Mouse (Mus musculus) kidney, embryonic 14.5 days (tissue): ENCODE measurements around the gene Rars2. TPM values are rescaled to one million over a fixed set of nuclear protein-coding genes. Genes with fewer than 3 reads are reported as not detected.
A peak's percentile ranks its signal among the peaks of the same experiment; 100 is the strongest.

Experiments
- ATAC-seq: fragments of 200-750 bp; cut with Nextera tagmentation; 2 replicates; pipeline ENCODE4 v1.8.0; 2017; ENCODE audit warnings: moderate number of reproducible peaks, mild to moderate bottlenecking, moderate TSS enrichment, moderate library complexity; ENCODE audit not compliant: low FRiP score, low TSS enrichment
- H3K27ac ChIP-seq: fragments of 300-500 bp; sonication (generic); 2 replicates; pipeline ENCODE4 v1.5.1; 2014; ENCODE audit warnings: low read depth, mild to moderate bottlenecking, low read length, moderate library complexity, mixed read lengths
- H3K27me3 ChIP-seq: fragments of 300-500 bp; sonication (generic); 2 replicates; pipeline ENCODE4 v1.6.1; 2014; ENCODE audit warnings: mild to moderate bottlenecking, low read length; ENCODE audit not compliant: control insufficient read depth, insufficient read depth
- H3K36me3 ChIP-seq: fragments of 300-500 bp; sonication (generic); 2 replicates; pipeline ENCODE4 v1.6.1; 2014; ENCODE audit warnings: low read length, mixed read lengths; ENCODE audit not compliant: control insufficient read depth, insufficient read depth
- H3K4me1 ChIP-seq: fragments of 300-500 bp; sonication (generic); 2 replicates; pipeline ENCODE4 v1.6.1; 2014; ENCODE audit warnings: low read length, mixed read lengths; ENCODE audit not compliant: control insufficient read depth, insufficient read depth
- H3K4me2 ChIP-seq: fragments of 300-500 bp; sonication (generic); replicated peaks from 2 replicates; pipeline ENCODE4 v1.6.1; 2014; ENCODE audit warnings: low read depth, mild to moderate bottlenecking, low read length
- H3K4me3 ChIP-seq: fragments of 300-500 bp; sonication (generic); 2 replicates; pipeline ENCODE4 v1.5.1; 2014; ENCODE audit warnings: mild to moderate bottlenecking, low read length
- H3K9ac ChIP-seq: fragments of 300-500 bp; sonication (generic); 2 replicates; pipeline ENCODE4 v1.6.1; 2014; ENCODE audit warnings: low read depth, mild to moderate bottlenecking, low read length, moderate library complexity
- H3K9me3 ChIP-seq: fragments of 300-500 bp; sonication (generic); 2 replicates; pipeline ENCODE4 v1.6.1; 2016; ENCODE audit warnings: low read length; ENCODE audit not compliant: control insufficient read depth
- WGBS: fragments of 180-500 bp; shearing (Covaris S2); extraction: QIAGEN DNeasy Blood & Tissue Kit; methylation state at CpG from one replicate; pipeline ENCODE4 v1.1.7; 2014; 5-methylcytosine and 5-hydroxymethylcytosine counted together
- polyA plus RNA-seq: library from polyadenylated mRNA; unstranded; fragments of >200 nt; fragmentation: Nextera tagmentation; extraction: Ambion mirVana; gene quantifications from 2 replicates; pipeline ENCODE4 v1.2.1, GENCODE M21; 2014

Rars2 gene
- polyA plus RNA-seq, 1 experiment from 2014 or later, result 68.9 TPM

- H3K4me1 ChIP-seq, result no peaks in the 10 kb centered on the region
- no peak overlapping the region for H3K27ac ChIP-seq
- 86% methylated on average over 2 of the region's 2 CpGs for WGBS
- H3K9me3 ChIP-seq, result no peaks in the 10 kb centered on the region
- H3K36me3 ChIP-seq, result peaks cover 69% of the 10 kb centered on the region
- no peak overlapping the region for H3K4me2 ChIP-seq
- H3K9ac ChIP-seq, result no peak overlapping the region
- no peak for ATAC-seq
- H3K27me3 ChIP-seq, result no peaks in the 10 kb centered on the region
- no peak overlapping the region for H3K4me3 ChIP-seq
Observed at GRCm38 (mm10) chr4:34659012-34659411, 44.3 kb downstream of the Rars2 start.

GRCm38 (mm10) chr4:34661514-34661913, 46.8 kb downstream of the Rars2 start:
- Histone ChIP-seq H3K4me2 (no peak overlapping the region), H3K27me3 (no peaks in the 10 kb centered on the region), H3K27ac (no peak overlapping the region), H3K4me1 (no peaks in the 10 kb centered on the region), H3K36me3 (peaks cover 72% of the 10 kb centered on the region), H3K9me3 (no peaks in the 10 kb centered on the region), H3K9ac (no peak overlapping the region), H3K4me3 (no peak overlapping the region)
- whole genome bisulfite sequencing, result 96% methylated on average over 2 of the region's 2 CpGs
- no peak for ATAC-seq

GRCm38 (mm10) chr4:34661927-34662326, 47.2 kb downstream of the Rars2 start:
- no peaks in the 10 kb centered on the region for H3K9me3 ChIP-seq
- no peaks in the 10 kb centered on the region for H3K4me1 ChIP-seq
- peaks cover 72% of the 10 kb centered on the region for H3K36me3 ChIP-seq
- H3K27ac ChIP-seq, result no peak overlapping the region
- no peak for ATAC-seq
- H3K9ac ChIP-seq, result no peak overlapping the region
- no peak overlapping the region for H3K4me3 ChIP-seq
- no peaks in the 10 kb centered on the region for H3K27me3 ChIP-seq
- H3K4me2 ChIP-seq, result no peak overlapping the region
- WGBS, result 79% methylated on average over 6 of the region's 6 CpGs

- H3K9me3 ChIP-seq, result no peaks in the 10 kb centered on the region
- no peaks in the 10 kb centered on the region for H3K4me1 ChIP-seq
- ATAC-seq, result no peak
- no peak overlapping the region for H3K27ac ChIP-seq
- H3K4me3 ChIP-seq, result no peak overlapping the region
- H3K4me2 ChIP-seq, result no peak overlapping the region
- no peaks in the 10 kb centered on the region for H3K27me3 ChIP-seq
- 96% methylated on average over 5 of the region's 5 CpGs for WGBS
- no peak overlapping the region for H3K9ac ChIP-seq
- H3K36me3 ChIP-seq, result peaks cover 56% of the 10 kb centered on the region
Observed at GRCm38 (mm10) chr4:34667923-34668322, 53.2 kb downstream of the Rars2 start.

GRCm38 (mm10) chr4:34673721-34674120, 59.0 kb downstream of the Rars2 start:
- Histone ChIP-seq H3K27ac (no peak overlapping the region), H3K4me1 (no peaks in the 10 kb centered on the region), H3K9ac (no peak overlapping the region), H3K4me2 (no peak overlapping the region), H3K36me3 (peaks cover 30% of the 10 kb centered on the region), H3K27me3 (no peaks in the 10 kb centered on the region), H3K9me3 (no peaks in the 10 kb centered on the region), H3K4me3 (no peak overlapping the region)
- WGBS, result 94% methylated on average over 5 of the region's 5 CpGs
- ATAC-seq, result no peak

GRCm38 (mm10) chr4:34680530-34680929, 65.8 kb downstream of the Rars2 start:
- 0 out of 2 replicates have a peak, but pooled peaks cover 9% of the 10 kb centered on the region for H3K4me1 ChIP-seq
- no peaks in the 10 kb centered on the region for H3K27me3 ChIP-seq
- no peak overlapping the region for H3K27ac ChIP-seq
- no peak overlapping the region for H3K4me3 ChIP-seq
- no peaks in the 10 kb centered on the region for H3K9me3 ChIP-seq
- H3K36me3 ChIP-seq, result peaks cover 23% of the 10 kb centered on the region
- H3K4me2 ChIP-seq, result no peak overlapping the region
- no peak overlapping the region for H3K9ac ChIP-seq
- no peak for ATAC-seq
- 85% methylated on average over 5 of the region's 5 CpGs for WGBS

- WGBS, result under 1% methylated on average over 65 of the region's 65 CpGs
- Histone ChIP-seq H3K36me3 (peaks cover 4% of the 10 kb centered on the region; the same call in 1 of the 2 replicates), H3K4me2 (peak within 1 kb of the TSS; percentile 51), H3K4me3 (peak within 1 kb of the TSS; percentile 90), H3K27ac (peak within 1 kb of the TSS; percentile 97), H3K9ac (peak within 1 kb of the TSS; percentile 95), H3K27me3 (no peaks in the 10 kb centered on the region), H3K9me3 (no peaks in the 10 kb centered on the region), H3K4me1 (peaks cover 13% of the 10 kb centered on the region; the same call in 1 of the 2 replicates)
- ATAC-seq, result peak; percentile 96
Observed at GRCm38 (mm10) chr4:34686874-34687567, 72.3 kb downstream of the Rars2 start, which contains the start of gene Slc35a1. Gene Slc35a1, minus strand, starts transcription at chr4:34687438.

- H3K4me2 ChIP-seq, result 0 out of 2 replicates have a peak overlapping the region, but pooled peaks have one; percentile 3
- no peaks in the 10 kb centered on the region for H3K27me3 ChIP-seq
- H3K27ac ChIP-seq, result no peak overlapping the region
- peaks cover 13% of the 10 kb centered on the region; the same call in 1 of the 2 replicates for H3K4me1 ChIP-seq
- H3K9ac ChIP-seq, result no peak overlapping the region
- no peak overlapping the region for H3K4me3 ChIP-seq
- H3K9me3 ChIP-seq, result no peaks in the 10 kb centered on the region
- 88% methylated on average over 3 of the region's 3 CpGs for WGBS
- H3K36me3 ChIP-seq, result no peaks in the 10 kb centered on the region; the same call in 1 of the 2 replicates
- no peak for ATAC-seq
Observed at GRCm38 (mm10) chr4:34688021-34688420, 73.3 kb downstream of the Rars2 start.

- ATAC-seq, result no peak
Observed at GRCm38 (mm10) chr4:34701528-34701927, 86.8 kb downstream of the Rars2 start.

More at GRCm38 (mm10) chr4:34701528-34701927, 86.8 kb downstream of the Rars2 start:
- Histone ChIP-seq H3K4me3 (no peak overlapping the region), H3K27ac (no peak overlapping the region), H3K9me3 (no peaks in the 10 kb centered on the region), H3K36me3 (no peaks in the 10 kb centered on the region), H3K9ac (no peak overlapping the region), H3K27me3 (no peaks in the 10 kb centered on the region), H3K4me2 (no peak overlapping the region), H3K4me1 (no peaks in the 10 kb centered on the region)
- WGBS, result 61% methylated on average over 5 of the region's 5 CpGs
